Mouse (Mus musculus): ENCODE measurements around the gene Mtmr11. TPM values are rescaled to one million over a fixed set of nuclear protein-coding genes. Genes with fewer than 3 reads are reported as not detected.
"Not testable (repeated sequence)": the region's sequence is repeated elsewhere in the genome, so short reads cannot be mapped to it uniquely, and the experiment has no call there.

Gene Mtmr11
- total and polyA plus RNA-seq, 2 experiments from 2014 or later: 7.8 to 9.5 TPM

GRCm38 (mm10) chr3:96207819-96208218, 46.0 kb downstream of the Mtmr11 start:
- no peak overlapping the region for H3K9ac ChIP-seq
- ATAC-seq (no peak), DNase-seq (no peak)
- no peak overlapping the region for H3K27ac ChIP-seq (ENCODE audit: low read depth, low read length)
- no peaks in the 10 kb centered on the region for H3K9me3 ChIP-seq (ENCODE audit: low read length)
- peak; percentile 29 for TF ChIP-seq CTCF (IDR thresholded peaks at IDR 0.05; ENCODE audit: low read depth)
- H3K4me3 ChIP-seq (ENCODE audit: low read depth, low read length): no peak overlapping the region
- 87% methylated on average over 3 of the region's 3 CpGs for WGBS
- H3K4me1 ChIP-seq (ENCODE audit: insufficient read depth): no peaks in the 10 kb centered on the region
- no peaks in the 10 kb centered on the region for H3K36me3 ChIP-seq (ENCODE audit: insufficient read depth)
- H3K27me3 ChIP-seq (ENCODE audit: insufficient read depth, low read length): no peaks in the 10 kb centered on the region
- H3K4me2 ChIP-seq (ENCODE audit: low read depth): no peak overlapping the region

- WGBS: 28% methylated on average over 15 of the region's 15 CpGs
- ATAC-seq: no peak
- peak; percentile 15; the same call in 1 of the 2 replicates for TF ChIP-seq CTCF (IDR thresholded peaks at IDR 0.05; ENCODE audit: low read depth)
These were observed 47.4 kb downstream of the Mtmr11 start for GRCm38 (mm10) chr3:96209242-96209641.

GRCm38 (mm10) chr3:96219191-96219641, 57.4 kb downstream of the Mtmr11 start:
- 0% methylated on average over 12 of the region's 12 CpGs for WGBS
- Histone ChIP-seq H3K4me3 (ENCODE audit: low read depth, low read length) (peak overlapping the region; percentile 63), H3K36me3 (ENCODE audit: insufficient read depth) (no peaks in the 10 kb centered on the region), H3K4me2 (ENCODE audit: low read depth) (peak overlapping the region; percentile 80), H3K9me3 (ENCODE audit: low read length) (no peaks in the 10 kb centered on the region), H3K4me1 (ENCODE audit: insufficient read depth) (peaks cover 5% of the 10 kb centered on the region), H3K9ac (peak overlapping the region; percentile 69), H3K27ac (ENCODE audit: low read depth, low read length) (peak overlapping the region; percentile 92), H3K27me3 (ENCODE audit: insufficient read depth, low read length) (no peaks in the 10 kb centered on the region)
- ATAC-seq (peak; percentile 37), DNase-seq (no peak)
- peak; percentile 50 for TF ChIP-seq CTCF (IDR thresholded peaks at IDR 0.05; ENCODE audit: low read depth)

More at GRCm38 (mm10) chr3:96209242-96209641, 47.4 kb downstream of the Mtmr11 start:
- Histone ChIP-seq H3K9ac (no peak overlapping the region), H3K27ac (ENCODE audit: low read depth, low read length) (no peak overlapping the region), H3K27me3 (ENCODE audit: insufficient read depth, low read length) (no peaks in the 10 kb centered on the region), H3K4me2 (ENCODE audit: low read depth) (no peak overlapping the region), H3K36me3 (ENCODE audit: insufficient read depth) (no peaks in the 10 kb centered on the region), H3K4me1 (ENCODE audit: insufficient read depth) (no peaks in the 10 kb centered on the region), H3K9me3 (ENCODE audit: low read length) (no peaks in the 10 kb centered on the region), H3K4me3 (ENCODE audit: low read depth, low read length) (no peak overlapping the region)
- no peak for DNase-seq

GRCm38 (mm10) chr3:96219661-96220130, 57.9 kb downstream of the Mtmr11 start, which contains the start of the genes Bola1 and Hist2h2ab:
Gene Bola1, minus strand, starts transcription at chr3:96219709.
Gene Hist2h2ab, plus strand, starts transcription at chr3:96219865.
- H3K9me3 ChIP-seq (ENCODE audit: low read length): no peaks in the 10 kb centered on the region
- peak within 1 kb of the TSS; percentile 92 for H3K27ac ChIP-seq (ENCODE audit: low read depth, low read length)
- H3K4me3 ChIP-seq (ENCODE audit: low read depth, low read length): peak within 1 kb of the TSS; percentile 63
- peak within 1 kb of the TSS; percentile 69 for H3K9ac ChIP-seq
- peak; percentile 94 for ATAC-seq
- peak within 1 kb of the TSS; percentile 80 for H3K4me2 ChIP-seq (ENCODE audit: low read depth)
- WGBS: 2% methylated on average over 36 of the region's 37 CpGs
- H3K36me3 ChIP-seq (ENCODE audit: insufficient read depth): no peaks in the 10 kb centered on the region
- no peaks in the 10 kb centered on the region for H3K27me3 ChIP-seq (ENCODE audit: insufficient read depth, low read length)
- H3K4me1 ChIP-seq (ENCODE audit: insufficient read depth): peaks cover 5% of the 10 kb centered on the region
- no peak for TF ChIP-seq CTCF (IDR thresholded peaks at IDR 0.05; ENCODE audit: low read depth)
- peak; percentile 90 for DNase-seq

- DNase-seq; H3K4me1 ChIP-seq (ENCODE audit: insufficient read depth); H3K9me3 ChIP-seq (ENCODE audit: low read length); H3K36me3 ChIP-seq (ENCODE audit: insufficient read depth); H3K27me3 ChIP-seq (ENCODE audit: insufficient read depth, low read length): not testable (repeated sequence)
- H3K4me2 ChIP-seq (ENCODE audit: low read depth): peak overlapping the region; percentile 80
- peak overlapping the region; percentile 63 for H3K4me3 ChIP-seq (ENCODE audit: low read depth, low read length)
- WGBS: under 1% methylated on average over 33 of the region's 47 CpGs
- peak overlapping the region; percentile 92 for H3K27ac ChIP-seq (ENCODE audit: low read depth, low read length)
- H3K9ac ChIP-seq: peak overlapping the region; percentile 69
- ATAC-seq: peak; percentile 5
These were observed 58.4 kb downstream of the Mtmr11 start for GRCm38 (mm10) chr3:96220131-96220764.

- Histone ChIP-seq H3K36me3 (ENCODE audit: insufficient read depth) (no peaks in the 10 kb centered on the region), H3K9me3 (ENCODE audit: low read length) (no peaks in the 10 kb centered on the region), H3K4me2 (ENCODE audit: low read depth) (peak within 1 kb of the TSS; percentile 80), H3K4me1 (ENCODE audit: insufficient read depth) (peaks cover 10% of the 10 kb centered on the region), H3K4me3 (ENCODE audit: low read depth, low read length) (peak within 1 kb of the TSS; percentile 63), H3K9ac (peak within 1 kb of the TSS; percentile 69), H3K27me3 (ENCODE audit: insufficient read depth, low read length) (no peaks in the 10 kb centered on the region), H3K27ac (ENCODE audit: low read depth, low read length) (peak within 1 kb of the TSS; percentile 92)
- DNase-seq: peak; percentile 92
- WGBS: under 1% methylated on average over 43 of the region's 43 CpGs
- TF ChIP-seq CTCF (IDR thresholded peaks at IDR 0.05; ENCODE audit: low read depth): no peak
- peak; percentile 84 for ATAC-seq
These were observed 59.2 kb downstream of the Mtmr11 start, which contains the start of the genes Hist2h2ac and Hist2h2be for GRCm38 (mm10) chr3:96220765-96221639. Gene Hist2h2ac, minus strand, starts transcription at chr3:96220880. Gene Hist2h2be, plus strand, starts transcription at chr3:96221119.

Small RNA genes lying within 50 kb of the gene (microRNA-seq; reads per million reads assigned to microRNA genes)
- 0 reads per million in 2 experiments for gene Gm44492

Other genes starting within 250 kb of the Mtmr11 start
- gene Anp32e, start 232.8 kb upstream of the Mtmr11 start, total RNA-seq (2014; rRNA removed): 27.5 and 34.4 TPM in 2 replicates
- gene Anp32e, start 232.8 kb upstream of the Mtmr11 start, polyA plus RNA-seq (2015; fragmentation: Nextera tagmentation; extraction: Ambion mirVana): 84.1 and 109 TPM in 2 replicates
- gene Plekho1, start 166.0 kb upstream of the Mtmr11 start, total RNA-seq (2014; rRNA removed): 93.5 and 135 TPM in 2 replicates
- 51.8 and 60.1 TPM in 2 replicates for gene Plekho1, start 166.0 kb upstream of the Mtmr11 start, polyA plus RNA-seq (2015; fragmentation: Nextera tagmentation; extraction: Ambion mirVana)
- gene Vps45, start 103.5 kb upstream of the Mtmr11 start, total RNA-seq (2014; rRNA removed): 59.5 and 60.5 TPM in 2 replicates
- 65.1 and 68.3 TPM in 2 replicates for gene Vps45, start 103.5 kb upstream of the Mtmr11 start, polyA plus RNA-seq (2015; fragmentation: Nextera tagmentation; extraction: Ambion mirVana)
- 6.2 and 13.5 TPM in 2 replicates for gene Otud7b, start 57.5 kb upstream of the Mtmr11 start, total RNA-seq (2014; rRNA removed)
- gene Otud7b, start 57.5 kb upstream of the Mtmr11 start, polyA plus RNA-seq (2015; fragmentation: Nextera tagmentation; extraction: Ambion mirVana): 5.7 and 8.8 TPM in 2 replicates
- gene Sf3b4, start 10.3 kb downstream of the Mtmr11 start, total RNA-seq (2014; rRNA removed): 41.9 and 66.5 TPM in 2 replicates
- gene Sf3b4, start 10.3 kb downstream of the Mtmr11 start, polyA plus RNA-seq (2015; fragmentation: Nextera tagmentation; extraction: Ambion mirVana): 169 and 172 TPM in 2 replicates
- 82.6 and 112 TPM in 2 replicates for gene Sv2a, start 19.1 kb downstream of the Mtmr11 start, total RNA-seq (2014; rRNA removed)
- 106 and 124 TPM in 2 replicates for gene Sv2a, start 19.1 kb downstream of the Mtmr11 start, polyA plus RNA-seq (2015; fragmentation: Nextera tagmentation; extraction: Ambion mirVana)
- gene Bola1, start 57.7 kb downstream of the Mtmr11 start, total RNA-seq (2014; rRNA removed): 31.4 and 40.2 TPM in 2 replicates
- 67.7 and 75.8 TPM in 2 replicates for gene Bola1, start 57.7 kb downstream of the Mtmr11 start, polyA plus RNA-seq (2015; fragmentation: Nextera tagmentation; extraction: Ambion mirVana)
- 166 and 395 TPM in 2 replicates for gene Hist2h2ab, start 57.9 kb downstream of the Mtmr11 start, total RNA-seq (2014; rRNA removed)
- 1.2 TPM in 1 of 2 replicates, not detected in the other for gene Hist2h2ab, start 57.9 kb downstream of the Mtmr11 start, polyA plus RNA-seq (2015; fragmentation: Nextera tagmentation; extraction: Ambion mirVana)
- 471 and 484 TPM in 2 replicates for gene Hist2h2ac, start 58.9 kb downstream of the Mtmr11 start, total RNA-seq (2014; rRNA removed)
- gene Hist2h2ac, start 58.9 kb downstream of the Mtmr11 start, polyA plus RNA-seq (2015; fragmentation: Nextera tagmentation; extraction: Ambion mirVana): 1.9 and 2.2 TPM in 2 replicates
- gene Hist2h2be, start 59.1 kb downstream of the Mtmr11 start, total RNA-seq (2014; rRNA removed): 9.0 and 12.2 TPM in 2 replicates
- gene Hist2h2be, start 59.1 kb downstream of the Mtmr11 start, polyA plus RNA-seq (2015; fragmentation: Nextera tagmentation; extraction: Ambion mirVana): 3.6 and 3.9 TPM in 2 replicates
- gene Hist2h3c2, start 77.1 kb downstream of the Mtmr11 start, total RNA-seq (2014; rRNA removed): 52.3 and 90.8 TPM in 2 replicates
- gene Hist2h3c2, start 77.1 kb downstream of the Mtmr11 start, polyA plus RNA-seq (2015; fragmentation: Nextera tagmentation; extraction: Ambion mirVana): 0.84 and 1.3 TPM in 2 replicates
- 858 and 1,027 TPM in 2 replicates for gene Hist2h2aa2, start 78.3 kb downstream of the Mtmr11 start, total RNA-seq (2014; rRNA removed)
- 32.7 and 59.8 TPM in 2 replicates for gene Hist2h2aa2, start 78.3 kb downstream of the Mtmr11 start, polyA plus RNA-seq (2015; fragmentation: Nextera tagmentation; extraction: Ambion mirVana)
- 906 and 1,412 TPM in 2 replicates for gene Hist2h2aa1, start 83.5 kb downstream of the Mtmr11 start, total RNA-seq (2014; rRNA removed)
- 14.2 and 23.3 TPM in 2 replicates for gene Hist2h2aa1, start 83.5 kb downstream of the Mtmr11 start, polyA plus RNA-seq (2015; fragmentation: Nextera tagmentation; extraction: Ambion mirVana)
- not detected in 2 replicates for gene Hist2h3c1, start 84.7 kb downstream of the Mtmr11 start, total RNA-seq (2014; rRNA removed)
- gene Hist2h3c1, start 84.7 kb downstream of the Mtmr11 start, polyA plus RNA-seq (2015; fragmentation: Nextera tagmentation; extraction: Ambion mirVana): not detected in 2 replicates
- 52.8 and 60.5 TPM in 2 replicates for gene Hist2h4, start 101.3 kb downstream of the Mtmr11 start, total RNA-seq (2014; rRNA removed)
- gene Hist2h4, start 101.3 kb downstream of the Mtmr11 start, polyA plus RNA-seq (2015; fragmentation: Nextera tagmentation; extraction: Ambion mirVana): 3.5 and 5.1 TPM in 2 replicates
- gene Hist2h3b, start 106.7 kb downstream of the Mtmr11 start, total RNA-seq (2014; rRNA removed): 400 and 545 TPM in 2 replicates
- gene Hist2h3b, start 106.7 kb downstream of the Mtmr11 start, polyA plus RNA-seq (2015; fragmentation: Nextera tagmentation; extraction: Ambion mirVana): 9.4 and 9.7 TPM in 2 replicates
- gene Hist2h2bb, start 107.7 kb downstream of the Mtmr11 start, total RNA-seq (2014; rRNA removed): 181 and 278 TPM in 2 replicates
- 0.62 and 1.4 TPM in 2 replicates for gene Hist2h2bb, start 107.7 kb downstream of the Mtmr11 start, polyA plus RNA-seq (2015; fragmentation: Nextera tagmentation; extraction: Ambion mirVana)
- gene Fcgr1, start 132.0 kb downstream of the Mtmr11 start, total RNA-seq (2014; rRNA removed): 1.7 and 5.7 TPM in 2 replicates
- 1.5 and 2.4 TPM in 2 replicates for gene Fcgr1, start 132.0 kb downstream of the Mtmr11 start, polyA plus RNA-seq (2015; fragmentation: Nextera tagmentation; extraction: Ambion mirVana)

All from forebrain, postnatal 0 days (tissue).